Mouse (Mus musculus) cortical plate, adult 2 months (tissue): ENCODE results near the gene Trim8.

ENCODE experiments used
- CTCF ChIP-seq: fragments of 200-500 bp; IDR thresholded peaks from 2 replicates; pipeline ENCODE4 v1.5.1; 2011; ENCODE audit warnings: mild to moderate bottlenecking, control low read depth, low read length; ENCODE audit not compliant: insufficient read depth; ENCODE audit errors: extremely low read depth
- POLR2A ChIP-seq: fragments of 200-500 bp; IDR thresholded peaks from 2 replicates; pipeline ENCODE4 v1.6.1; 2011; ENCODE audit warnings: mild to moderate bottlenecking, low read length, control low read depth; ENCODE audit not compliant: insufficient read depth; ENCODE audit errors: extremely low read depth

DNA sequence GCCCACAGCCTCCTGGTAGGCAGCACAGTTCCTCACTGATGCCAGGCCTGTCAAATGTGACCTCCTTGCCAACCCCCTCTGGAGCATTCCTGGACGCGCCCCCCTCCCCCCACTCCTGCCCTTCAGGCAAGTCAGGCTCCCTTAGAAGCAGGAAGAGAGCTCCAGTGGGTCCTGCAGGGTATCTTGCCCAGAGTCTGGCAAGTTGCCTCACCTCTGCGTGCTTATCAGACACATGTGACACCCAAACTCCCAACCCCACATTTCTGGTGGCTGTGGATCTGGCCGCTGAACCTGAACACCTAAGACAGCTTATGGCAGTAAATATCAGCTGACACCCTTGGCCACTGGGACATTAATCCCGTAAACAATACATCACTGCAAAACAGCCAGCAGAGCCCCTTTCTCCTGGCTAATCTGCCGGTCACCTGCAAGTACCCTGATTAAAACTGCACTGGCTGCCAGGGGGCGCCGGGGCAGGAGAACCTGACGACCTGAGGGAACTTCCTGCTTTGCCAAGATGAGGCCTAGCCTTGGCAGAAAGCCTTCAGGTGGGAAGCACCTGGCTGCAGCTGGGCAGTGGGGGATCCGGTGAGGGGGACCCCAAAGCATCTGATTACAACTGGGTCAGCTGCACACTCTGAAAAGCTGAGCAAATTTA is 30.7 kb downstream of the Trim8 start:
- TF ChIP-seq CTCF (no peak), POLR2A (no peak)
